Mouse (Mus musculus) liver, postnatal 0 days (tissue): ENCODE data around the gene Hpse2. TPM values are rescaled to one million over a fixed set of nuclear protein-coding genes. Genes with fewer than 3 reads are reported as not detected.
"Not testable (repeated sequence)": the region's sequence is repeated elsewhere in the genome, so short reads cannot be mapped to it uniquely, and the experiment has no call there.

Source experiments
- ATAC-seq: fragments of 200-750 bp; cut with Nextera tagmentation; 2 replicates; pipeline ENCODE4 v1.8.0; 2017; ENCODE audit warnings: mild to moderate bottlenecking, moderate library complexity
- DNase-seq: peaks from one replicate; pipeline ENCODE4 v3.0.0-alpha.2; 2016
- H3K27ac ChIP-seq: fragments of 300-500 bp; sonication (generic); 2 replicates; pipeline ENCODE4 v1.5.1; 2014; ENCODE audit warnings: antibody characterized with exemption, moderate library complexity, mild to moderate bottlenecking, low read depth
- H3K27me3 ChIP-seq: fragments of 300-500 bp; sonication (generic); 2 replicates; pipeline ENCODE4 v1.6.1; 2014; ENCODE audit warnings: low read length, control low read depth, mixed read lengths; ENCODE audit not compliant: insufficient read depth
- H3K36me3 ChIP-seq: fragments of 300-500 bp; sonication (generic); replicated peaks from 2 replicates; pipeline ENCODE4 v1.6.1; 2014; ENCODE audit warnings: mild to moderate bottlenecking, control low read depth, low read length, moderate library complexity, mixed read lengths; ENCODE audit not compliant: insufficient read depth
- H3K4me1 ChIP-seq: fragments of 300-500 bp; sonication (generic); 2 replicates; pipeline ENCODE4 v1.6.1; 2014; ENCODE audit warnings: antibody characterized with exemption, mild to moderate bottlenecking, control low read depth; ENCODE audit not compliant: insufficient read depth
- H3K4me2 ChIP-seq: fragments of 300-500 bp; sonication (generic); 2 replicates; pipeline ENCODE4 v1.6.1; 2014; ENCODE audit warnings: low read depth, mild to moderate bottlenecking, low read length, moderate library complexity, mixed read lengths
- H3K4me3 ChIP-seq: fragments of 300-500 bp; sonication (generic); 2 replicates; pipeline ENCODE4 v1.5.1; 2014; ENCODE audit warnings: low read depth, low read length
- H3K9ac ChIP-seq: fragments of 300-500 bp; sonication (generic); replicated peaks from 2 replicates; pipeline ENCODE4 v1.6.1; 2014; ENCODE audit warnings: mild to moderate bottlenecking, moderate library complexity
- H3K9me3 ChIP-seq: fragments of 300-500 bp; sonication (generic); 2 replicates; pipeline ENCODE4 v1.6.1; 2016; ENCODE audit warnings: mild to moderate bottlenecking, control low read depth, low read length, mixed read lengths
- CTCF ChIP-seq: sonication (generic); IDR thresholded peaks from 2 replicates; pipeline ENCODE4 v1.5.1; 2016; ENCODE audit warnings: antibody characterized with exemption, low read depth
- EP300 ChIP-seq: IDR thresholded peaks from 2 replicates; pipeline ENCODE4 v1.6.1; 2016; ENCODE audit warnings: antibody characterized with exemption, low read depth, mild to moderate bottlenecking
- WGBS: fragments of 180-500 bp; shearing (Covaris S2); extraction: QIAGEN DNeasy Blood & Tissue Kit; methylation state at CpG from one replicate; pipeline ENCODE4 v1.1.7; 2014; ENCODE audit not compliant: insufficient replicate concordance; 5-methylcytosine and 5-hydroxymethylcytosine counted together
- polyA plus RNA-seq: library from polyadenylated mRNA; unstranded; fragments of >200 nt; fragmentation: Nextera tagmentation; extraction: Ambion mirVana; gene quantifications from 2 replicates; pipeline ENCODE4 v1.2.1, GENCODE M21; 2015

The Hpse2 gene
- polyA plus RNA-seq, 1 experiment from 2014 or later: 0.12 TPM

DNA sequence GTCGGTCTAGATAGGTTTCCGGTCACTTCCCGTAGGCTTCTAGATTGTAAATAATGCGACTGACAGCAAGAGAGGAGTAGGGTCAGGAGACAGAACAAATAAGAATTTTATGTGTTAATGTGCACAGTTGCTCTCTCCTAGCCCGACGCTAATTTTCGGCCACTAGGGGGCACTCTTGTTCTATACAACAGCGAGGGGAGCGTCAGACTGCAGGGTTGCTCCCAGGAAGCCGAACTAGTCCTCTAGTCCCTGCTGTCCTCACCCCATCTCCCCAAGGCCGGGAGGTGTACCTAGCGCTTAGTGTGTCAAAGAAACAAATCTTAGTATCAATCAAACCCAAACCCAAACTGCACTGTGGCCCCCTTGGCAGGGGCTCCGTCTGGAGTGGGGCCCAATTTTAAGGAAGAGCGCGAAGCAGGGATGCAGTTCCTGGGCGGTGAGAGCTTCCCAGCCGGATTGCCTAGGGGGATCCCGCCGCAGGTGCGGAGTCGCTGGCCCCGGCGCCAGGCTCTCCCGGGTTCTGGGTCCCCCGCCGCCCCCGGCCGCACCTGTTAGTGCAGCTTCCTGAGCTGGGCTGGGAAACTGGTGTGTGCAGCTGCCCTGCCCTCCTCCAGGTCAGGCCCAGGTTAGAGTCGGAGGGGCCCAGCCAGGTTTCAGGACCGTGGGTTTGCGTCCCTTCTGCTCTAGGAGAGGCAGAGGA is 593.1 kb downstream of the Hpse2 start:
- H3K9me3 ChIP-seq: no peaks in the 10 kb centered on the region
- H3K27ac ChIP-seq: no peak overlapping the region
- H3K27me3 ChIP-seq: peaks cover 14% of the 10 kb centered on the region
- peak overlapping the region; percentile 27 for H3K4me3 ChIP-seq
- H3K4me1 ChIP-seq: peaks cover 3% of the 10 kb centered on the region
- H3K9ac ChIP-seq: peak overlapping the region; percentile 38
- H3K4me2 ChIP-seq: peak overlapping the region; percentile 70
- WGBS: 1% methylated on average over 31 of the region's 31 CpGs
- DNase-seq (peak; percentile 88), ATAC-seq (peak; percentile 72)
- H3K36me3 ChIP-seq: no peaks in the 10 kb centered on the region
- peak; percentile 92 for TF ChIP-seq CTCF
- no peak for TF ChIP-seq EP300

DNA sequence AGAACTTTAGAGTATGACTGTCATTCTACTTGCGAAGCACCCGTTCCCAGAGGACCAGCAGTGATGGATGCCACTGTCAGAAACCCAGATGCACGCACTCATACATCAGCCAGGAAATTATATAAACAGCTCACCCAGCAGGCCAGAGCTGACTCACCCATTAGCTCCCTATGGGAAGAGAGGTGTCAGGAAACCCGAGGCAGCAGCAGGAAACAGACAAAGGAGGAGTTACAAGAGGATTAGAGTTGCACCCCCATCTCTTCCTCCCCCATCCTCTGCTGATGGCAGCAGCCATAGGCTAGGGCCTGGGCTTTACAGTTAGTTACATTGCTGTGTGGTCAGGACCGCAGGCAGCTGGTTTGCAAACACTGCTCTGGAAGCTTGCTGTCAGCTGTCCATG is 599.8 kb downstream of the Hpse2 start:
- Histone ChIP-seq H3K4me1 (no peaks in the 10 kb centered on the region), H3K4me2 (no peak overlapping the region), H3K9me3 (no peaks in the 10 kb centered on the region), H3K36me3 (no peaks in the 10 kb centered on the region), H3K27ac (no peak overlapping the region), H3K9ac (no peak overlapping the region), H3K4me3 (no peak overlapping the region), H3K27me3 (no peaks in the 10 kb centered on the region)
- DNase-seq (no peak), ATAC-seq (peak; percentile 49; the same call in 1 of the 2 replicates)
- TF ChIP-seq EP300: no peak
- WGBS: 33% methylated on average over 5 of the region's 5 CpGs

DNA sequence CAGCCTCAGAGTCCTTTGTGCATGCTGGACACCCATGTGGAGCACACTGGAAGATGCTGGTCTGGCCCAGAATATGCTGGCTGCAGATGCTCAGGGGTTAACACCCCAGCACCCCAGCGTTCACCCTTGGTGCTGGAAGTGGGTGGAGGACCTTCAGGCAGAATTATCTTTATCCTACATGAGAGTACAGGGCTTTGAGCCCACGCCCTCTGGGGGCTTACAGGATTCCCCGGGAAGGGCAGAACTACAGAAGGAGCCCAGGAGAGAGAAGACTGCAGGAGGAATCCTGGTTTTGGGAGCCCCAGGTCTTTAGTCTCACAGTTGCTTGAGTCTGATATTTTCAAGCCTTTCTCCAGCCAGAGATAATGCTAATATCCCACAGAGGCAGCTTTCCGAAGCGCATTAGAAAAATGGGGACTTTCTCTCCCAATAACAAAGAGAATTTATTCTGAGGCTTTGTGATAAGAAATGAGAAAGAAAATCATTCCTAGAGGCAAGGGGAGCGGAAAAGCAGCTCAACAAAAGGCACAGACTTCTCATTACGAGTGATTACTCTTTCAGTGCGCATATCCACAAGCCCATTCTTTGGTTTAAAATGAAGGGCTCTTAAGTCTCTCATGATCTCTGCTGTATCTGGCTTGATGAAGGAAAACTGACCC is 602.5 kb downstream of the Hpse2 start:
- no peaks in the 10 kb centered on the region for H3K27me3 ChIP-seq
- no peak overlapping the region for H3K27ac ChIP-seq
- TF ChIP-seq CTCF: no peak
- TF ChIP-seq EP300: no peak
- H3K4me2 ChIP-seq: no peak overlapping the region
- no peaks in the 10 kb centered on the region for H3K36me3 ChIP-seq
- WGBS: 60% methylated on average over 8 of the region's 8 CpGs
- DNase-seq: no peak
- H3K4me3 ChIP-seq: no peak overlapping the region
- H3K9me3 ChIP-seq: no peaks in the 10 kb centered on the region
- H3K4me1 ChIP-seq: no peaks in the 10 kb centered on the region
- H3K9ac ChIP-seq: no peak overlapping the region
- no peak for ATAC-seq

DNA sequence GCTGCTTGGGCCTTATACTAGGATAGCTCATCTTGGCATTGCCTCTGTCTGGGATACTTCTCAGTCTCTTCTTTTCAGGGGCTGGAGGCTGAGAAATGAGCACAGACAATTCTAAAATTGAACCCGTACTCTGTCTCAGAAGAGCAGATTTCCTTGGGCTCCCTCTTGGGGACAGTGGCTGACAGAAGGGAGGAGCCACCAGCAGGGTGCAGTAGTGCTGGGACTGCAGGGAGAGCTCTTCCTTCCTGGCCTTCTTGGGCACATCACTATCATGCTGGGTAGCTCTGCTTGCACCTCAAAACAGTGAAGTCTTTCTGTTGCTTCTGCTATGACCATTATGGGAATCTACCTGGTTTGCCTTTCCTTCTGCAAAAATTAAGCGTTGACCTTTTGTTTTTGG is 603.0 kb downstream of the Hpse2 start:
- Histone ChIP-seq H3K4me3 (no peak overlapping the region), H3K9ac (no peak overlapping the region), H3K27ac (no peak overlapping the region), H3K27me3 (no peaks in the 10 kb centered on the region), H3K9me3 (no peaks in the 10 kb centered on the region), H3K36me3 (no peaks in the 10 kb centered on the region), H3K4me1 (peaks cover under 1% of the 10 kb centered on the region; the same call in 1 of the 2 replicates), H3K4me2 (no peak overlapping the region)
- TF ChIP-seq CTCF: peak; percentile 45
- no peak for TF ChIP-seq EP300
- WGBS: 31% methylated on average over 2 of the region's 2 CpGs
- no peak for DNase-seq
- no peak for ATAC-seq

DNA sequence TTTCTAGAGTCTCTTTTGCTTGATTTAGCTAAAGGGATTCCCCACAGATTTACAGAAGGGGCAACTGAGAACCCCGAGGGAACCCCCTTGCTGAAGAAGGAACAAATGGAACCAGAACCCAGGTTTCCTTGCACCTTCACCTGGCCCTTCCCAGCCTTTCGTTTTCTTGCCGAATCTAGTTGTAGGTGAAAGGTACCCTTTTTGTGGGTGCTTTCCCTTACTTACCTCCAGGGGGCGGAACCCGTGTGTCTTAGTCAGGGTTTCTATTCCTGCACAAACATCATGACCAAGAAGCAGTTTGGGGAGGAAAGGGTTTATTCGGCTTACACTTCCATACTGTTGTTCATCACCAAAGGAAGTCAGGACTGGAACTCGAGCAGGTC is 608.0 kb downstream of the Hpse2 start:
- 34% methylated on average over 7 of the region's 7 CpGs for WGBS
- 0 out of 2 replicates have a peak, but pooled peaks have one; percentile 1 for ATAC-seq
- not testable (repeated sequence) for DNase-seq, H3K36me3 ChIP-seq, H3K9me3 ChIP-seq, H3K4me1 ChIP-seq, H3K27me3 ChIP-seq
- Histone ChIP-seq H3K9ac (peak overlapping the region; percentile 66), H3K27ac (peak overlapping the region; percentile 64; the same call in 1 of the 2 replicates), H3K4me2 (peak overlapping the region; percentile 79), H3K4me3 (peak overlapping the region; percentile 58)
- TF ChIP-seq CTCF: peak; percentile 35

DNA sequence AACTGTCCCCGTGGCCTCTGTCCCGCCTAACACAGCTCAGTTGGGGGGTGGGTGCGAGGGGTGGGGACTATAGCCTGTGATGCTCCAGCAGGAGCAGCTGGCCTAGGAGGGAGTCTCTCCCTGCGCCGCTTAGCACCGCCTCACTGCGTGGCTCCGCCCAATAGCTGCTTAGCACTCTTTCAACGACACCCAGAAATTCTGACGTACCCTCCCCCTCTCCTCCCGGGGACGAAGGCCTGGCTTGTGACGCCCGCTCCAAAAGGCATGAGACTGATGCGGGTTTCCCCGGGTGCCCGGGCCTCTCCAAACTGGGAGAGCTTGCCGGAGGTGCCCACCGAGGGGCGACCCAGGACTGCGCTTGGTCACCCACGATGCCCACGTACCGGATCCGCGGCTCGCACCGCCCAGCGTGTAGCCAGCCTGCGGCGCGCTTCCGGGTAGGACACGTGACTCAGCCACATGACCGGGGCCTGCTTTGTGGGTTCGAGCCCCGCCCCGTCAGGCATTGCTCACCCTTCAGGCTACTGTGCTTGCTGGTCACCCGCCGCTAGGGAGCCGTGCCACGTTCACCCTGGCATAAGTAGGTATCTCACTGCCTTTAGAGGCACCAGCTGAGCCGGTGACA is 608.5 kb downstream of the Hpse2 start, which contains the start of gene Hps1:
Hps1 (minus strand) TSS at position 448 of the 625 bp plus-strand sequence.
- TF ChIP-seq EP300 (no peak), CTCF (no peak; the same call in 1 of the 2 replicates)
- no peaks in the 10 kb centered on the region for H3K27me3 ChIP-seq
- H3K27ac ChIP-seq: peak within 1 kb of the TSS; percentile 64; the same call in 1 of the 2 replicates
- peak within 1 kb of the TSS; percentile 66 for H3K9ac ChIP-seq
- DNase-seq (peak; percentile 86), ATAC-seq (peak; percentile 96)
- H3K4me1 ChIP-seq: peaks cover 4% of the 10 kb centered on the region; the same call in 1 of the 2 replicates
- H3K4me3 ChIP-seq: peak within 1 kb of the TSS; percentile 58
- H3K4me2 ChIP-seq: peak within 1 kb of the TSS; percentile 79
- no peaks in the 10 kb centered on the region; the same call in 1 of the 2 replicates for H3K36me3 ChIP-seq
- H3K9me3 ChIP-seq: no peaks in the 10 kb centered on the region
- WGBS: under 1% methylated on average over 43 of the region's 43 CpGs
